Mouse (Mus musculus) liver, adult (tissue): Measurements from ENCODE around the gene Ralgapb.

Experiments
- GATA4 ChIP-seq: IDR thresholded peaks from 2 replicates; pipeline ENCODE4 v1.6.1; 2014; ENCODE audit warnings: mild to moderate bottlenecking, low read length; ENCODE audit not compliant: insufficient replicate concordance

Ralgapb gene

GRCm38 (mm10) chr2:158462450-158462849 lies 52.8 kb downstream of the Ralgapb start:
- TF ChIP-seq GATA4 = no peak

DNA sequence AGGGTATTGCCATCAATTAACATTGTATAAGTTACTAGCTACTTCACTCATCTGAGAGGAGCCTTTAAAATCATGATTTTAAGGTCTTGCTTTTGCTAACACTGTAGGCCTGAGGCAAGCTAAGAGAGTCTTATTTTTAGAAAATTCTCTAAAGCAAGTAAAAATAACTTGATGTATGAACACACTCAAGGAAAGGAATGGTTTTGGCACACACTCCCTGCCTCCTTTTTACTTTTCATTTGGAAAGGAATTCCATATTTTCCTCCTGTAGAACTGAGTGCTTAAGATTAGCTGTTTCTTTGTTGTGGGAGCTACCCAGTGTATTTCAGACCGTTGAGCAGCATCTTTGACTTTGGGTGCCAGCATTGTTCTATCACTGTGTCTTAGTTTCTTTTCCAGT lies 64.5 kb downstream of the Ralgapb start:
- no peak for TF ChIP-seq GATA4

- TF ChIP-seq GATA4 = no peak
Measured at GRCm38 (mm10) chr2:158477640-158478039, 68.0 kb downstream of the Ralgapb start.

- TF ChIP-seq GATA4 = no peak
Measured at GRCm38 (mm10) chr2:158498457-158498856, 88.8 kb downstream of the Ralgapb start.

DNA sequence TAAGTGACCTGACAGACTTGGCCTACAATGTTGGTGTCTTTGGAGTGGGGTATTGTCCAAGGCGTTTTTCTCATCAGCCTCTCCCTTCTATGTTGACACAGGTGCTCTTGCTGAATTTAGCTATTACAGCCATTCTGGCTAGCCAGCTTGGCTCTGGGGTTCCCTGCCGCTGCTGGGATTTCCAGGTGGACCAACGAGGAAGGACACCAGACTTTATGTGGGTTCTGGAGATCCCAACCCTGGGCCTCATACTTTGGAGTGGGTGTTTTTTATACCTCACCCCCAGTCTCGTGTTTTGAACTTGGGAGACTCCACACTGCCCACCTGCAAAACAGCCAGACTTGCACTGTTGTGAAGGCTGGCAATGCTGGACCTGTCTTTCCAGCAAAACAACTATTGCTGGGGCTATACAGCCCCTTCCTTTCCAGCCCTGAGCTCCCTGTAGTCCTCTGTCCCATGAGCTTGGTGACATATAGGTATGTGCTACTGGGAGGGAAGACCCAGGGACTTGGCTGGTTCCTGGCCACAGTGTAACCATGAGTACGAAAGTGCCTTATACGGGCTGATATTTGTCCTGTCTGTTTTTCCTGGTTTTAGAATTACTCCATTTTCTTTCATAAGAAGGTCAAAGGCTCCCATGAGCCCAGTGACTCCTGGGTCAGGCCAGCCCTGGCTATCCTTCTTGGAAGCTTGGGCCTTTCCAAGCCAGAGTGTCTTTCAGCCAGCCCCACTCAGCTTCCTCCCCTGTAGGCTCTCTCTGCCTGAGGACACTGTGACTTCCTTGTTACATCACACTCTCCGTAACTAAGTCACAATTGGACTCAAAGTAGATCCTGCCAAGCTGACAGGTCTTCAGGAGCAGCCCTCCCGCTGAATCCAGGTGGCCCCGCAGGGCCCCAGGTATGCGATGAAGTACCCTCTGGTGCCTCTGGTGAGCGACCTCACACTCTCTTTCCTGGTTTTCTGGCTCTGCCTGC lies 92.5 kb downstream of the Ralgapb start, which contains the start of gene Adig:
Gene Adig, plus strand, starts transcription at position 777 of the 977 bp plus-strand sequence.
- no peak for TF ChIP-seq GATA4

- TF ChIP-seq GATA4 = no peak
Measured at GRCm38 (mm10) chr2:158503226-158503625, 93.6 kb downstream of the Ralgapb start.

- no peak for TF ChIP-seq GATA4
Measured at GRCm38 (mm10) chr2:158503671-158504070, 94.0 kb downstream of the Ralgapb start.

GRCm38 (mm10) chr2:158506475-158506874 lies 96.8 kb downstream of the Ralgapb start:
- TF ChIP-seq GATA4 = no peak

DNA sequence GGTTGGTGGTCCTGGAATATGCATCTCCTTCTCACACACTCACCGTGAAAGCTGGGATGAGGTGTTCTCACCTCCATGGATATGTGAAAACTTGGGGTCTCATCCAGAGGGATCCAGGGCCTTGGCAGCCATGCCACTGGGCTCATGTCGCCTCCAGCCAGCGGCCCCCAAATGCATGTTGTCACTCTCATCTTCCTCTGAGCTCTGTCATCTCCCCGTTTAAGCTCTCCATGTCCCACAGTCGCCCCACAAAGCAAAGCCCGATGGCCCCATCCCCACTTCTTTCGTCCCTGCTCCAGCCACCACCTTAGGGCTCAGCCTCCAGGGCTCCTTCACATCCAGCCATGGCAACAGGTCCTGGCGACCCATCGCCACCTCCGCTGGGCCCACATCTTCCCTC lies 97.4 kb downstream of the Ralgapb start:
- no peak for TF ChIP-seq GATA4

- no peak for TF ChIP-seq GATA4
Measured at GRCm38 (mm10) chr2:158510665-158511064, 101.0 kb downstream of the Ralgapb start.

DNA sequence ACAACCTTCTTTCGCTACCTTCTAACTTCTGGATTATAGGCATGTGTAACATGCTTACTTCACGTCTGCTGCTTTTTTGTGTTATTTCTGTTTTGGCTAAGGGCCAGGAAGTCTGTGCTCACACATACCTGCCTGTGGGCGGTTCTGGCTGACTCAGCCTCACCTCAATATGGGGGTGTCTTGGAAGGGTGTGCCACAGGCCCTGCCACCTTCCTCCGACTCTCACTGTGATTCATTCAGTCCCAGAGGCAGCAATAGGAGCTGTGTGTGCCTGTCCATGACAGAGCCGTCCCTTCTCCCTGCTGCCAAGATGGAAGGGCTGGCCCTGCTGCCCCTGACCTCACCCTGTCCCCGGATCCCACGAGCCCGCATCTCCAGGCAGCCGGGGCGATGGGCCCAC lies 102.9 kb downstream of the Ralgapb start, which contains the start of gene Arhgap40:
Gene Arhgap40, plus strand, starts transcription at position 269 of the 400 bp plus-strand sequence.
- TF ChIP-seq GATA4 = no peak

DNA sequence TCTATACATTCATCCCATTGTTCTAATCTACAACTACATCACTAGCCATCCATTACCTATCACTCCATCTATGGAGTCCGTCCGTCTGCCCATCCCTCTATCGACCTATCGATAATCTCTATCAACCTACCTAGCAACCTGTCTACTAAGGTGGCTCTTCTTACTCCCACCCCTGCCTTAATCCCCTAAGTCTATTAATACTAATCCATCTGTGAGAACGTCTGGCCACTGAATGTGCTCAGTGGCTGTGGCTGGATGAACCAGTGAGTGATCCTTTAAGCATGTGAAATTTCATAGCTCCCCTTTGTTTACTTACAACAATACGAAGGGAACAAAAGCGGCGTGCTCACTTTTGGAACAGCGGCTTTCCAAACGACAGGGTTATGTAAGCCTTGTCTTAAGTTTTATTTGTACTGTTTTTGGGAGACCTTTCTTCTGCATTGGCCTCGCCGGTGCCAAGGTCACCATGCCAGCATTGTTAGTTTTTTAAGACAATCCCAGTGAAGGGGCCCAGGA lies 104.2 kb downstream of the Ralgapb start:
- no peak for TF ChIP-seq GATA4

DNA sequence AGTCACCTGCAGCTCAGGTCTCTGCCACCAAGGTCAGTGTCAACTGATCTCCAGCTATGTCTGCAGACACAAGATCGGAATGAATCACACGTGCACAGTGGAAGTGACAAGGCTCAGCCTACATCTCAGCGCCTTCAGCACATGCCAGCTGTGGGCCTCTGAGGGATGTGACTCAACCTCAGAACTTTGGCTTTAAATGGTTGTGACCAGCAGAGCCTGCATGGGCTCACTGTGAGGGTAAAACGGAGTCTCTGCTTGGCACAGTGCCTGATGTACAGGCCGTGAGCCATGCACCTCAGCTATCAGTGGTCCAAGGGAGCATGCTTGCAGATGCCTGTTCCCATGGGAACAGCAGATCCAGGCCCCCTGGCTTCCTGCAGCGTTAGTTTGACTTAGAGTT lies 108.9 kb downstream of the Ralgapb start:
- TF ChIP-seq GATA4 = no peak

- TF ChIP-seq GATA4 = no peak
Measured at GRCm38 (mm10) chr2:158519071-158519470, 109.4 kb downstream of the Ralgapb start.

DNA sequence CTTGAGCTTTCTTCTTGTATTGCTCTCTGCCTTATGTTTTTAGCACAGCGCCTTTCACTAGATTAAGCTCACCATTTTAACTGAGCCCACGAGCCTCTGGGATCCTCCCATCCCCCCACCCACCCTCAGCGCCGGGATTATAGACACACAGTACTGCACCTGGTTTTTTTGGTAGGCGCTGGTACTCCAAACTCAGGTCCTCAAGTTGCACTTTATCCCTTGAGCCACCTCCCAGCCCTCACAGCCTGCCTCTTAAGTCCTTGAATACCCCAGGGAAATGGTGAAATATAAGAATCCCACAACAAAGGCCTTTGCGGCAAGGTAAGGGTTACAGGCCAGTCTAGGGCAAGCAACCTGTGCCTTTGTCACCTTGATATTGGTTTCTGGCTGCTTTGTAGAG lies 110.2 kb downstream of the Ralgapb start:
- TF ChIP-seq GATA4 = no peak

GRCm38 (mm10) chr2:158523060-158523459 lies 113.4 kb downstream of the Ralgapb start:
- TF ChIP-seq GATA4 = no peak

DNA sequence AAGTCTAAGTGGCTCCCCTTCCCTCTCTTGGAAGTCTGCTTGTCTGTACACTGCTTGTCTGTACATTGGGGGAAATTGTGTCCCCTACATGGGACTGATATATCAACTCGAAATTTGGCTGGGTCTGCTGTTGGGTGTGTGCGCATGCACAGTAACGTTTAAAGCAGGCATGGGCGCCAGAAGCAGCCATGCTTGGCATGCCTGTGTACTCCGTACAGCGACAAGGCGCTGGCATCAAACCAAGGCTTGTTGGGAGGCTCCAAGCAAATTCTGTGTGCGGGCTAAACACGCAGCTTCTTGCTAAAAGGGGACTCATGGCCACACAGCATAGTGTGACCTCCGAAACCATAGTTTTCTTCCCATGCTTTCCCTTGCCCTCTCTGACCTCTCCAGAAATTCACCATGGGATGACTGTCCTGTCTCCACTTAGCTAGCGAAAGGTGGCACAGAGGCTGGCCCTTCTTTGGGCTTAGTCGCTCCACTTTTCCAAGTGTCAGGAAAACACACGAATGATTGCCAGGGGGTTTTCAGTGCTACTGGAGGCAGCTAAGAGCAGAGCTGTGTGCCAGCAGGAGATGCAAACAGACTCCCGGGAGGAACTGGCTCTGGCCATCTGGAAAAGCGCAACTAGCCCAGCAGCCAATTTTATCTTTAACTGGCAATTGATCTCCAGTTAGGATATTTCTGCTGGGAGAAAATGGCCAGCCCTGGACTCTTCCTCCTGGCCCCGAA lies 114.6 kb downstream of the Ralgapb start:
- no peak for TF ChIP-seq GATA4
